Mouse (Mus musculus) cortical plate, adult 2 months (tissue): ENCODE data around the gene Adam19. TPM values are rescaled to one million over a fixed set of nuclear protein-coding genes. Genes with fewer than 3 reads are reported as not detected.

Experiments
- H3K27ac ChIP-seq: fragments of 200-500 bp; 2 replicates; pipeline ENCODE4 v1.5.1; 2012; ENCODE audit warnings: low read length, control low read depth, inconsistent platforms; ENCODE audit not compliant: insufficient read depth
- H3K4me1 ChIP-seq: fragments of 200-500 bp; 2 replicates; pipeline ENCODE4 v1.6.1; 2011; ENCODE audit warnings: low read length; ENCODE audit not compliant: control insufficient read depth, insufficient read depth
- H3K4me3 ChIP-seq: fragments of 200-500 bp; 2 replicates; pipeline ENCODE4 v1.5.1; 2011; ENCODE audit warnings: mild to moderate bottlenecking, low read length, control low read depth; ENCODE audit not compliant: insufficient read depth
- CTCF ChIP-seq: fragments of 200-500 bp; IDR thresholded peaks from 2 replicates; pipeline ENCODE4 v1.5.1; 2011; ENCODE audit warnings: mild to moderate bottlenecking, control low read depth, low read length; ENCODE audit not compliant: insufficient read depth; ENCODE audit errors: extremely low read depth
- POLR2A ChIP-seq: fragments of 200-500 bp; IDR thresholded peaks from 2 replicates; pipeline ENCODE4 v1.6.1; 2011; ENCODE audit warnings: mild to moderate bottlenecking, low read length, control low read depth; ENCODE audit not compliant: insufficient read depth; ENCODE audit errors: extremely low read depth
- polyA plus RNA-seq: library from polyadenylated mRNA; depleted of rRNA; stranded (reverse); fragments of >200 nt; gene quantifications from 2 replicates; pipeline ENCODE4 v1.2.3, GENCODE M21; 2012

Adam19 gene
- polyA plus RNA-seq, 1 experiment: 9.9 TPM

DNA sequence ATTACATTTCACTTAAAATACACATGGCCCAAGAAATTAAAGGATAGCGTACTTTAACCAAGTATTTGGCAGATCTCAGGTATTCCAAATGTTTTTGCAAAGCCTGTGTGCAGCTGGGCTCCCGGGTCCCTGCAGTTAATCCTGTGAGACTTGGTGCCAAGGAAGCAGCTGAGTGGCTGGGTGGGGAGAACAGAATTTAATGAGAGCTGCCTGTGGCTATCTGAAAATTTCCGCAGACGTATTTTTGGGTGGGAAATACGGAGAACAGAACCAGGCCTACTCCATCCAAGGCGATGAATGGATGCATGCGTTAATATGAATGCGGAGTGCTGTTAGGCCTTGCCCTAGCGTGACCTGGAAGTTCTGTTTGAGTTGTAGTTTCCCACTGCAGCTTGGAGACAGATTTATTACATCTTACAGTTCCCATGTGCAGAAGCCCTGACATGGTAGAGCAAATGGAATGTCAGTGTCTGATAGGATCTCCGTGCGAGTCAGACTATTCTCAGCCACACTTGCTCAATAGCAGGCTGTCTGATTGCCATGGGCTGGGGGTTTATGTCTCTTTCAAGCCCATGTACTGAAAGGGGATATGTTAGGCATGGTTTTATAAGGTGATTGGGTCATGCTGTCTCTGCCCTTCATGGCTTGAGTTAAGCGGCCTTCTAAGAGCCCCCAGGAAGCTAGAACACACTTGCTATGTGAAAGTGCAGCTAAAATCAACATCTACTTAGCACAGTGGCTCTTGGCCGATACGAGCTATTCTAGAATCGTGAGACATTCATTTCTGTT lies 17.5 kb downstream of the Adam19 start:
- TF ChIP-seq CTCF (no peak), POLR2A (no peak)
- Histone ChIP-seq H3K27ac (no peak overlapping the region), H3K4me1 (no peaks in the 10 kb centered on the region; the same call in 1 of the 2 replicates), H3K4me3 (no peak overlapping the region)

DNA sequence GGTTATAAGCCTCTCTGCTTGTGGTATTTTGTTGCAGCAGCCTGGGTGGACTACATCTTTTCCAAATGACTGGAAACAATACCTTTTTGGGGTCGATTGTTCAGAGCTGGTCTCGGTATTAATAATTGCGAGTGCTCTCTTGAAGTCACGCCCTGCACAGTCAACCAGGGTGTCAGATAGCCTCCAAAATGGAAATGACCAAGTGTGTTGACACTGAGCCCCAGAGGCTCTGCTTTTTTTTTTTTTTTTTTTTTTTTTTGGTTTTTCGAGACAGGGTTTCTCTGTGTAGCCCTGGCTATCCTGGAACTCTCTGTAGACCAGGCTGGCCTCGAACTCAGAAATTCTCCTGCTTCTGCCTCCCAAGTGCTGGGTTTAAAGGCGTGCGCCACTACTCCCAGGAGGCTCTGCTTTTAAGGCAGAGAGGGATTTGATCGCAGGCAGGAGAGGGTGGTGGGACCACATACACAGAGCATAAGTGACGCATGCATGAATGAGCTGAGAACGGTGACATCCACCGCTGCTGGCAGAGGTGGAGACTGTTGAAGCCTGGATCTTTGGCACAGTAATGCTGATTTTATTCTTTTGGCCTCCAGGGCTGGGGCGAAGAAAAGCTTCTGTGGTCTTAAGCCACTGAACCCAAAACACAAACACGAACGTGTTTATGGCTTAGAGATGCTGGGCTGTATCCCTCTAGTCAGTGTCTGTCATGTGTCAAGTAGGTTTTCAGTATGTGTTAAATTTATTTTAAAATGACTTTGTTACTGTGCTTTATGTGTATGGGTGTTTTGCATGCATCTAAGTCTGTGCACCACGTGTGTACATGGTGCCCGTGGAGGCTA lies 18.3 kb downstream of the Adam19 start:
- Histone ChIP-seq H3K27ac (no peak overlapping the region), H3K4me3 (no peak overlapping the region), H3K4me1 (no peaks in the 10 kb centered on the region; the same call in 1 of the 2 replicates)
- TF ChIP-seq POLR2A (no peak), CTCF (no peak)

DNA sequence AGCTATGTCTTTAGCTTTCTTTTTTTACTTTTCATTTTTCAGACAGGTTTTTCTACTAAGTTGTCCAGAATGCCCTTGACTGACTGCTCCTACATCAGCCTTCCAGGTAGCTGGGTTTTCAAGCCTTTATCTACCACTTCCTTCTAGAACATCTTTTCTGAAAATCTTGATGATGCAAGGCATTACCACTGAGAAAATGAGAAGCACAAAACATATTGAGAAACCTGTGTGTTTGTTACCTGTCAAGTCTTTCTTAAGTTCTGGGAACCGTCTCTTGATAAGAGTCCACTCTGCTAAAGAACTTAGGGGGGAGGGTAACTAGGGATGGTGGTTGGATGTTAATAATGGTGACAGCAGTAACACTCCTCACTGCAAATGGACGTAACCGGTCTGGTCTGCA lies 19.7 kb downstream of the Adam19 start:
- TF ChIP-seq CTCF: no peak
- no peak for TF ChIP-seq POLR2A
- H3K27ac ChIP-seq: no peak overlapping the region
- H3K4me1 ChIP-seq: no peaks in the 10 kb centered on the region
- H3K4me3 ChIP-seq: no peak overlapping the region

DNA sequence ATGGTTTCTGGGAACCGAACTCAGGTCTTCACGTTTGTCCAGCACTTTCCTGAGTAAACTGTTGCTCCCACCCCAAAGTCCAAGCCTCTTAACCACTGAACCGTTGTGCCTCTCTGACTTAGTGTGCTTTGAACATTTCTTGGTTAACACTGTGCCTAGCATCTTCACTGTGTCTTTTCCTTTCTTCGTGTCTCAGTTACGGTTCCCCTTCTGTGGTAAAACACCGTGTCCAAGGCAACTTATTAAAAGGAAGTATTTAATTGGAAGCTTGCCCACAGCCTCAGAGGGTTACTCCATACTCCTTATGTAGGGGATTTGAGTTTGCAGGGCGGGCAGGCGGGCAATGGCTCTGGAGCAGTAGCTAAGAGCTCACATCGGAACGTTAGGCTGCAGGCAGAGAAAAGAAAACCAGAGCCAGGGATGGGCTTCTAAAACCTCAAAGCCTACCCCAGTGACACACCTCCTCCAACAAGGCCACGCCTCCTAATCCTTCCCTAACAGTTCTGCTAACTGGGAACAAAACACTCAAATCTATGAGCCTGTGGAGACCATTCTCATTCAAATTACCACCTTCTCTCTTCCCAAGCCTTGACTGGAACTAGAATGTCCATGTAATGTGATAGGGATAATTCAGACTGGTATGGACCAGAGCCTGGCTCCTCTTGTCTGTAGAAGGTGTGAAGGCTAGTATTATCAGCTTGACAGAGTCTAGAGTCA lies 20.8 kb downstream of the Adam19 start:
- Histone ChIP-seq H3K4me1 (no peaks in the 10 kb centered on the region), H3K4me3 (no peak overlapping the region), H3K27ac (no peak overlapping the region)
- TF ChIP-seq POLR2A (no peak), CTCF (no peak)

DNA sequence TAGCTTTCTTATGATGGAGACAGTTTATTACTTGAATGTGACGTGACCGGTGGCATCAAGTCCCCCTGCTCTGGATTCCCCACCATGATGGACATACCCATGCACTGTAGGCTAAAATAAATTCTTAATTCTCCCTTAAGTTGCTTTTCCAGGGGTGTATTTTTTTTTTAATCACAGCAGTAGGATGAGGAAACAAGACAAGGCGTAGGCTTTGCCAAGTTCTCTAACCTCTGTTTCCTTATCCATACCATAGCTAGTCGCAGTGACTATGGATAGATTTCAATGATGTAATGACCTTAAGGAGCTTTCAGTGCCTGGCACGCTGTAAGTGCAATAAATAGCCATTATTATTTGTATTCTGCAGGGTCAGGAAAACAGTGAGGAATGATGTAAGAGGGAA lies 21.5 kb downstream of the Adam19 start:
- no peak overlapping the region for H3K4me3 ChIP-seq
- H3K4me1 ChIP-seq: no peaks in the 10 kb centered on the region
- TF ChIP-seq POLR2A: no peak
- H3K27ac ChIP-seq: no peak overlapping the region

DNA sequence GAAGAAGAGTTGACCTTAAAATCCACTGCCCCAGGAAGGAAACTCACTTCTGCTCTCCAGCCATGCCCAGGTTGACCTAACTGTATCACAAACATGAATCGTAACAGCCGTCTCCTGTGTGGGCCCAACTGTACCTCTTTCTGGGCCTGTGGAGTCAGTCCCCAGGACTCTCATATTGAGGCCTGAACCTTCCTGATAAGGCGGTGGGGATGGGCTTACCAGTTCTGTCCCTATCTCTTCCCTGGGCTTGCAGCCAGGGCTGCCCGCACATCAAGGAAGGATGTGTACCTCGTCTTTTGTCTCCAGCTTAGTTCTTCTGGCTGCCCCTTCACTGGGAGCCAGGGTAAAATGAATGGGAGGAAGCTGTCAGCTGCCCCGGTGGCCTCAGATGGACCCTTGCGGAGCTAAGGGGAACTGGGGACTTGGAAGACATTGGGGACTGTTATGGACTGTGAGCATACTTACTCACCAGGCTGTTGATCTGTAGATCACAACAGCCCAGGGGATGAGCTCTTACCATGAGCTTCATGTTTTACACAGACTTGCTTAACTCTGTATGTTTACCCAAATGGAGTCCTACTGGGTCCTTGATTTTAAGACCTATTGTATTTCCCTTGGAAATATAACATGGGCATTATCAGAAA lies 22.1 kb downstream of the Adam19 start:
- H3K4me3 ChIP-seq: no peak overlapping the region
- no peak overlapping the region for H3K27ac ChIP-seq
- no peak for TF ChIP-seq POLR2A
- TF ChIP-seq CTCF: no peak
- no peaks in the 10 kb centered on the region for H3K4me1 ChIP-seq

DNA sequence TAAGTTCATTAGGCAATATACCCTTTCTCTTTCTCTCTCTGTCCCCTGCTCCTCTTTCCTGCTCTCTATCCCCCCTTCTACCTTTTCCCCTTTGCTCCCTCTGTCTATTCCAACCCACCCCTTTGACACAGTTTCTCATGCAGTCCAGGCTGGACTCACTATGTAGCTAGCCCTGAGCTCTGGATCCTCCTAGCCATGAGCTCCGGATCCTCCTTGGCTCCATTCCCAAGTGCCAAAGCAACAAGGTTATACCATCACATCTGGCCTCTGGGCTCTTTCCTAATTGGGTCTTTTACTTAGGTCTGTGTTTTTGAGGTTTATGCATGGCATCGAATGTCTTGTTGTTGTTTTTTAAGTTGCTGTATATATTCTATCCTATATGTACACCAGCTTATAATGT lies 25.3 kb downstream of the Adam19 start:
- Histone ChIP-seq H3K4me1 (no peaks in the 10 kb centered on the region; the same call in 1 of the 2 replicates), H3K27ac (no peak overlapping the region), H3K4me3 (no peak overlapping the region)
- TF ChIP-seq POLR2A (no peak), CTCF (no peak)

DNA sequence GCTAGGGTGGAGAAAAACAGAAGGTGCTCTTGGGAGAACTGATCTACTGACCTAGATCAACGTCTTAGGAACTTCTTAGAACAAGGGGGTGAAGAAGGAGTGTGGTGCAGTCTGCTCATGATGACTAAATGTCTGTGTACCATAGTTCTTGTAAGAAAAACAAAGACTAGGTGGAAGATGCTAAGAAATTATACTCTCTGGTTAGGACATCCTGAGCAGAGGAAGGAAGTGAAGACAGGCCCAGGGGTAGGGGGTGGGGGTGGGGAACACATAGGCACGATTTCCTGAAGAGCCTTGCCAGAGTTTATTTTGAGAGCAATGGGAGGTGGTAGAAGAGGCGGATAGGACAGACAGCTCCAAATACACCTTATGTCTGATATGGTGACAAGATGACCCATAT lies 27.6 kb downstream of the Adam19 start:
- no peak overlapping the region for H3K4me3 ChIP-seq
- H3K27ac ChIP-seq: no peak overlapping the region
- TF ChIP-seq POLR2A: no peak
- H3K4me1 ChIP-seq: no peaks in the 10 kb centered on the region; the same call in 1 of the 2 replicates

DNA sequence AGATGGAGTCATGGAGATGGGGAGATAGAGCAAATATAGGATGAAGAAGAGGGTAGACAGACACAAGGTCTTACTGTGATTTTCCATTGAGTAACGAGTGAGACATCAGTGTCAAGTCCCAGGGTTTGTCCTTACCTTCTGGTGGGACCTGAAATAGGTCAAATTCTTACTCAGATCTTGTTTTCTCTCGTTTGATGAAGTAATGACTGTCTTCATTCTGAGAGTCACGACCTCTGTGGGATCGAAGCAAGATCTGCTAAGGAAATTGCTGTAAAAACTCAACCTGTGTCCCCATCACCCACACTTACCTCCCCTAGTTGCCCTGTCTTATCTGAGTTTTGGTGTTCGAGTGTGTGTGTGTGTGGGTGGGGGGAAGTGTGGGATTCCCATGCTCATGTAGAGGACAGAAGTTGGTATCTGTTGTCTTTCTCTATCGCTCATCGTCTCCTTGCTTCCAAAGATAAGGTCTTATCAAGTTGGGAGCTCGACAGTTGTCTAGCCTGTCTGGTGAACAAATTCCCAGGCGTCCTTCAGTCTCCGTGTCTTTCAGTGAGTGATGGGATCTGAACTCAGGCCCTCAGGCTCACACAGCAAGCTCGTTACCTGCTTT lies 28.1 kb downstream of the Adam19 start:
- no peak overlapping the region for H3K27ac ChIP-seq

DNA sequence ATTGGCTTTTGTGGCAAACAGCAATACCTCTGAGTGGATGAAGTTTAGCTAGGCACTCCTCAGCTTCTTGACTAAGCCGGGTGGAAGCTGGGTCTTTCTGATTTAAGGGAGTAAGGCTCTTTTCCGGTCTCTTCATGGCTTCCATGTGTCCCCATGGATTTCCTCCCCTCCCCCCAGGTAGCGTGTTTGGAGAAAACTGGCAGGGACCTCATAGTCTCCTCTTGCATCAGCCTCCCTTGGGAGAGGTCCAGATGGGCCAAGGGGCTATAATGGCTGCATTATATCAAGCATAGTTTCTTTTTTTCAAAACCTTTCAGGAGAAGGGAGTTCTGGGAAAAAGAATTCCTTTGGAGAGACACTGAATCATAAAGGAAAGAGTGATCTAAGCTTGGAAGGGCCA lies 28.8 kb downstream of the Adam19 start:
- H3K4me1 ChIP-seq: no peaks in the 10 kb centered on the region; the same call in 1 of the 2 replicates
- TF ChIP-seq POLR2A (no peak), CTCF (no peak)
- H3K27ac ChIP-seq: no peak overlapping the region
- H3K4me3 ChIP-seq: no peak overlapping the region

More for the DNA sequence above, 28.1 kb downstream of the Adam19 start:
- no peak overlapping the region for H3K4me3 ChIP-seq
- H3K4me1 ChIP-seq: no peaks in the 10 kb centered on the region; the same call in 1 of the 2 replicates
- no peak for TF ChIP-seq POLR2A
- TF ChIP-seq CTCF: no peak
